Mouse (Mus musculus) embryonic facial prominence, embryonic 10.5 days (tissue): ENCODE measurements around the gene Cldn34b2. TPM values are rescaled to one million over a fixed set of nuclear protein-coding genes. Genes with fewer than 3 reads are reported as not detected.
"Not testable (repeated sequence)": the region's sequence is repeated elsewhere in the genome, so short reads cannot be mapped to it uniquely, and the experiment has no call there.

Experiments used
- DNase-seq: peaks from one replicate; pipeline ENCODE4 v3.0.0-alpha.2; 2017; ENCODE audit warnings: low spot score
- H3K27ac ChIP-seq: fragments of 300-500 bp; sonication (generic); replicated peaks from 2 replicates; pipeline ENCODE4 v1.5.1; 2016; ENCODE audit warnings: mild to moderate bottlenecking
- H3K27me3 ChIP-seq: fragments of 300-500 bp; sonication (generic); replicated peaks from 2 replicates; pipeline ENCODE4 v1.6.1; 2016; ENCODE audit warnings: low read depth, mild to moderate bottlenecking; ENCODE audit not compliant: poor library complexity, severe bottlenecking
- H3K36me3 ChIP-seq: fragments of 300-500 bp; sonication (generic); replicated peaks from 2 replicates; pipeline ENCODE4 v1.6.1; 2016; ENCODE audit warnings: mild to moderate bottlenecking, moderate library complexity
- H3K4me1 ChIP-seq: fragments of 300-500 bp; sonication (generic); 2 replicates; pipeline ENCODE4 v1.6.1; 2016
- H3K4me3 ChIP-seq: fragments of 300-500 bp; sonication (generic); 2 replicates; pipeline ENCODE4 v1.5.1; 2016; ENCODE audit warnings: mild to moderate bottlenecking, moderate library complexity
- H3K9me3 ChIP-seq: fragments of 300-500 bp; sonication (generic); 2 replicates; pipeline ENCODE4 v1.6.1; 2016; ENCODE audit warnings: mild to moderate bottlenecking
- WGBS: fragments of 180-500 bp; shearing (Covaris S2); methylation state at CpG from one replicate; pipeline ENCODE4 v1.1.7; 2016; 5-methylcytosine and 5-hydroxymethylcytosine counted together
- polyA plus RNA-seq: library from polyadenylated mRNA; unstranded; fragments of >200 nt; fragmentation: Nextera tagmentation; extraction: Ambion mirVana; gene quantifications from 2 replicates; pipeline ENCODE4 v1.2.1, GENCODE M21; 2016

Gene Cldn34b2
- polyA plus RNA-seq, 1 experiment from 2014 or later: not detected

GRCm38 (mm10) chrX:155089693-155090092 is 38.5 kb downstream of the Cldn34b2 start, which contains the start of gene Magea1:
TSS of gene Magea1 (minus strand) at chrX:155089793.
- not testable (repeated sequence) for H3K4me1 ChIP-seq, H3K9me3 ChIP-seq, H3K36me3 ChIP-seq, H3K27me3 ChIP-seq, H3K4me3 ChIP-seq, H3K27ac ChIP-seq, DNase-seq
- 86% methylated on average over 1 of the region's 2 CpGs for WGBS

Other genes with a start within 250 kb of the Cldn34b2 start
- gene Cldn34b1, start 238.1 kb downstream of the Cldn34b2 start, polyA plus RNA-seq: not detected in 2 replicates
- not detected in 2 replicates for gene Magea6, start 192.4 kb downstream of the Cldn34b2 start, polyA plus RNA-seq
- gene Magea3, start 178.9 kb downstream of the Cldn34b2 start, polyA plus RNA-seq: not detected in 2 replicates
- not detected in 2 replicates for gene Magea8, start 132.6 kb downstream of the Cldn34b2 start, polyA plus RNA-seq
- not detected in 2 replicates for gene Magea5, start 65.3 kb downstream of the Cldn34b2 start, polyA plus RNA-seq
- gene Magea1, start 38.6 kb downstream of the Cldn34b2 start, polyA plus RNA-seq: not detected in 2 replicates
- not detected in 2 replicates for gene Magea2, start 34.7 kb downstream of the Cldn34b2 start, polyA plus RNA-seq
- gene Sat1, start 88.0 kb upstream of the Cldn34b2 start, polyA plus RNA-seq: 75.6 and 82.2 TPM in 2 replicates
- 17.1 and 18.7 TPM in 2 replicates for gene Acot9, start 134.0 kb upstream of the Cldn34b2 start, polyA plus RNA-seq
- 248 and 256 TPM in 2 replicates for gene Prdx4, start 212.3 kb upstream of the Cldn34b2 start, polyA plus RNA-seq